Mouse (Mus musculus) heart, embryonic 12.5 days (tissue): ENCODE data around the gene Abcc1. TPM values are rescaled to one million over a fixed set of nuclear protein-coding genes. Genes with fewer than 3 reads are reported as not detected.

ENCODE experiments used
- ATAC-seq: fragments of 200-750 bp; cut with Nextera tagmentation; 2 replicates; pipeline ENCODE4 v1.8.0; 2017; ENCODE audit warnings: moderate TSS enrichment, moderate library complexity; ENCODE audit not compliant: insufficient number of reproducible peaks, low FRiP score
- H3K27ac ChIP-seq: fragments of 300-500 bp; sonication (generic); 2 replicates; pipeline ENCODE4 v1.5.1; 2016; ENCODE audit warnings: mild to moderate bottlenecking, moderate library complexity; ENCODE audit not compliant: poor library complexity, severe bottlenecking
- H3K27me3 ChIP-seq: fragments of 300-500 bp; sonication (generic); replicated peaks from 2 replicates; pipeline ENCODE4 v1.6.1; 2016; ENCODE audit warnings: mild to moderate bottlenecking, moderate library complexity
- H3K36me3 ChIP-seq: fragments of 300-500 bp; sonication (generic); 2 replicates; pipeline ENCODE4 v1.6.1; 2016; ENCODE audit warnings: mild to moderate bottlenecking, moderate library complexity
- H3K4me1 ChIP-seq: fragments of 300-500 bp; sonication (generic); replicated peaks from 2 replicates; pipeline ENCODE4 v1.6.1; 2016; ENCODE audit warnings: mild to moderate bottlenecking
- H3K4me2 ChIP-seq: fragments of 300-500 bp; sonication (generic); 2 replicates; pipeline ENCODE4 v1.6.1; 2016; ENCODE audit warnings: mild to moderate bottlenecking, moderate library complexity
- H3K4me3 ChIP-seq: fragments of 300-500 bp; sonication (generic); 2 replicates; pipeline ENCODE4 v1.5.1; 2016; ENCODE audit warnings: mild to moderate bottlenecking
- H3K9ac ChIP-seq: fragments of 300-500 bp; sonication (generic); 2 replicates; pipeline ENCODE4 v1.6.1; 2016; ENCODE audit warnings: mild to moderate bottlenecking, moderate library complexity
- H3K9me3 ChIP-seq: fragments of 300-500 bp; sonication (generic); replicated peaks from 2 replicates; pipeline ENCODE4 v1.6.1; 2016; ENCODE audit warnings: mild to moderate bottlenecking, moderate library complexity
- WGBS: fragments of 180-500 bp; shearing (Covaris S2); methylation state at CpG from one replicate; pipeline ENCODE4 v1.1.7; 2016; 5-methylcytosine and 5-hydroxymethylcytosine counted together
- polyA plus RNA-seq: library from polyadenylated mRNA; unstranded; fragments of >200 nt; fragmentation: Nextera tagmentation; extraction: Ambion mirVana; gene quantifications from 2 replicates; pipeline ENCODE4 v1.2.1, GENCODE M21; 2016

Gene Abcc1
- polyA plus RNA-seq, 1 experiment from 2014 or later, result 3.4 TPM

- ATAC-seq, result no peak
- peaks cover 6% of the 10 kb centered on the region for H3K4me1 ChIP-seq
- H3K4me2 ChIP-seq, result no peak overlapping the region
- no peak overlapping the region for H3K27ac ChIP-seq
- peaks cover 35% of the 10 kb centered on the region for H3K27me3 ChIP-seq
- no peaks in the 10 kb centered on the region for H3K9me3 ChIP-seq
- no peaks in the 10 kb centered on the region for H3K36me3 ChIP-seq
- H3K4me3 ChIP-seq, result no peak overlapping the region
- WGBS, result 73% methylated on average over 1 of the region's 1 CpGs
- no peak overlapping the region for H3K9ac ChIP-seq
Observed at GRCm38 (mm10) chr16:14358531-14358930, 2.8 kb upstream of the Abcc1 start.

- Histone ChIP-seq H3K4me3 (peak overlapping the region; percentile 72), H3K4me1 (peaks cover 6% of the 10 kb centered on the region), H3K27me3 (peaks cover 47% of the 10 kb centered on the region), H3K36me3 (no peaks in the 10 kb centered on the region), H3K9me3 (no peaks in the 10 kb centered on the region), H3K27ac (no peak overlapping the region), H3K4me2 (peak overlapping the region; percentile 94), H3K9ac (peak overlapping the region; percentile 72)
- ATAC-seq, result no peak
- 5% methylated on average over 7 of the region's 7 CpGs for WGBS
Observed at GRCm38 (mm10) chr16:14360931-14361330, 427 bp upstream of the Abcc1 start.

- 39% methylated on average over 7 of the region's 7 CpGs for WGBS
- Histone ChIP-seq H3K27me3 (peaks cover 47% of the 10 kb centered on the region), H3K4me2 (peak overlapping the region; percentile 94), H3K4me1 (peaks cover 6% of the 10 kb centered on the region), H3K36me3 (no peaks in the 10 kb centered on the region), H3K9me3 (no peaks in the 10 kb centered on the region), H3K27ac (no peak overlapping the region), H3K9ac (peak overlapping the region; percentile 72), H3K4me3 (peak overlapping the region; percentile 72)
- no peak for ATAC-seq
Observed at GRCm38 (mm10) chr16:14362099-14362820, 902 bp downstream of the Abcc1 start.

GRCm38 (mm10) chr16:14363496-14363895 lies 2.1 kb downstream of the Abcc1 start:
- ATAC-seq, result no peak
- Histone ChIP-seq H3K4me3 (no peak overlapping the region), H3K4me1 (peaks cover 6% of the 10 kb centered on the region), H3K4me2 (no peak overlapping the region), H3K36me3 (no peaks in the 10 kb centered on the region), H3K9ac (no peak overlapping the region), H3K27me3 (peaks cover 45% of the 10 kb centered on the region), H3K27ac (no peak overlapping the region), H3K9me3 (no peaks in the 10 kb centered on the region)
- 72% methylated on average over 3 of the region's 3 CpGs for WGBS

GRCm38 (mm10) chr16:14364066-14364465 lies 2.7 kb downstream of the Abcc1 start:
- ATAC-seq, result no peak
- Histone ChIP-seq H3K4me2 (no peak overlapping the region), H3K4me3 (no peak overlapping the region), H3K4me1 (peaks cover 6% of the 10 kb centered on the region), H3K36me3 (no peaks in the 10 kb centered on the region), H3K27me3 (peaks cover 43% of the 10 kb centered on the region), H3K27ac (no peak overlapping the region), H3K9me3 (no peaks in the 10 kb centered on the region), H3K9ac (no peak overlapping the region)
- 87% methylated on average over 6 of the region's 6 CpGs for WGBS

- Histone ChIP-seq H3K9me3 (no peaks in the 10 kb centered on the region), H3K4me1 (peaks cover 6% of the 10 kb centered on the region), H3K4me3 (no peak overlapping the region), H3K36me3 (no peaks in the 10 kb centered on the region), H3K4me2 (no peak overlapping the region), H3K9ac (no peak overlapping the region), H3K27ac (no peak overlapping the region), H3K27me3 (peaks cover 32% of the 10 kb centered on the region)
- 56% methylated on average over 4 of the region's 4 CpGs for whole genome bisulfite sequencing
- ATAC-seq, result no peak
Observed at GRCm38 (mm10) chr16:14365457-14365856, 4.1 kb downstream of the Abcc1 start.

GRCm38 (mm10) chr16:14366017-14366416 lies 4.7 kb downstream of the Abcc1 start:
- no peak for ATAC-seq
- no peak overlapping the region for H3K9ac ChIP-seq

GRCm38 (mm10) chr16:14371367-14371766 lies 10.0 kb downstream of the Abcc1 start:
- Histone ChIP-seq H3K4me2 (no peak overlapping the region), H3K36me3 (no peaks in the 10 kb centered on the region), H3K4me1 (peaks cover 8% of the 10 kb centered on the region), H3K27me3 (no peaks in the 10 kb centered on the region), H3K4me3 (no peak overlapping the region), H3K27ac (no peak overlapping the region), H3K9ac (no peak overlapping the region), H3K9me3 (no peaks in the 10 kb centered on the region)
- WGBS, result 66% methylated on average over 1 of the region's 1 CpGs
- no peak for ATAC-seq

More at GRCm38 (mm10) chr16:14366017-14366416, 4.7 kb downstream of the Abcc1 start:
- H3K4me1 ChIP-seq, result peaks cover 6% of the 10 kb centered on the region
- no peak overlapping the region for H3K4me2 ChIP-seq
- H3K9me3 ChIP-seq, result no peaks in the 10 kb centered on the region
- H3K27ac ChIP-seq, result no peak overlapping the region
- H3K36me3 ChIP-seq, result no peaks in the 10 kb centered on the region
- 72% methylated on average over 1 of the region's 1 CpGs for WGBS
- peaks cover 30% of the 10 kb centered on the region for H3K27me3 ChIP-seq
- H3K4me3 ChIP-seq, result no peak overlapping the region

GRCm38 (mm10) chr16:14372382-14372781 lies 11.0 kb downstream of the Abcc1 start:
- no peaks in the 10 kb centered on the region for H3K36me3 ChIP-seq
- no peak overlapping the region for H3K4me3 ChIP-seq
- peak overlapping the region; percentile 48 for H3K4me2 ChIP-seq
- peaks cover 8% of the 10 kb centered on the region for H3K4me1 ChIP-seq
- ATAC-seq, result no peak
- WGBS, result 24% methylated on average over 1 of the region's 1 CpGs
- no peak overlapping the region for H3K27ac ChIP-seq
- H3K9me3 ChIP-seq, result no peaks in the 10 kb centered on the region
- no peaks in the 10 kb centered on the region for H3K27me3 ChIP-seq
- no peak overlapping the region for H3K9ac ChIP-seq

GRCm38 (mm10) chr16:14372817-14373301 lies 11.5 kb downstream of the Abcc1 start:
- peaks cover 8% of the 10 kb centered on the region for H3K4me1 ChIP-seq

GRCm38 (mm10) chr16:14375942-14376341 lies 14.6 kb downstream of the Abcc1 start:
- peaks cover 4% of the 10 kb centered on the region; the same call in 1 of the 2 replicates for H3K27me3 ChIP-seq
- ATAC-seq, result no peak
- H3K9ac ChIP-seq, result no peak overlapping the region
- peaks cover 8% of the 10 kb centered on the region for H3K4me1 ChIP-seq
- no peak overlapping the region for H3K4me2 ChIP-seq
- 89% methylated on average over 1 of the region's 1 CpGs for WGBS
- no peaks in the 10 kb centered on the region for H3K36me3 ChIP-seq
- no peaks in the 10 kb centered on the region for H3K9me3 ChIP-seq
- H3K4me3 ChIP-seq, result no peak overlapping the region
- H3K27ac ChIP-seq, result no peak overlapping the region

More at GRCm38 (mm10) chr16:14372817-14373301, 11.5 kb downstream of the Abcc1 start:
- H3K27me3 ChIP-seq, result peaks cover 2% of the 10 kb centered on the region; the same call in 1 of the 2 replicates
- H3K4me2 ChIP-seq, result peak overlapping the region; percentile 48
- peak overlapping the region; percentile 38; the same call in 1 of the 2 replicates for H3K27ac ChIP-seq
- no peaks in the 10 kb centered on the region for H3K9me3 ChIP-seq
- no peak overlapping the region for H3K4me3 ChIP-seq
- 17% methylated on average over 4 of the region's 4 CpGs for WGBS
- no peak for ATAC-seq
- H3K36me3 ChIP-seq, result no peaks in the 10 kb centered on the region
- H3K9ac ChIP-seq, result no peak overlapping the region
